Mouse (Mus musculus) spleen, postnatal 4 days (tissue): ENCODE data around the gene Otud3.
"Not testable (repeated sequence)": the region's sequence is repeated elsewhere in the genome, so short reads cannot be mapped to it uniquely, and the experiment has no call there.

Experiments
- DNase-seq, 2 experiments: peaks; one replicate each; pipeline ENCODE4 v3.0.0; 2022; ENCODE audit warnings: low spot score in 2 of 2

The Otud3 gene

GRCm38 (mm10) chr4:138889635-138890034 is 24.1 kb downstream of the Otud3 start:
- no peak for DNase-seq

DNA sequence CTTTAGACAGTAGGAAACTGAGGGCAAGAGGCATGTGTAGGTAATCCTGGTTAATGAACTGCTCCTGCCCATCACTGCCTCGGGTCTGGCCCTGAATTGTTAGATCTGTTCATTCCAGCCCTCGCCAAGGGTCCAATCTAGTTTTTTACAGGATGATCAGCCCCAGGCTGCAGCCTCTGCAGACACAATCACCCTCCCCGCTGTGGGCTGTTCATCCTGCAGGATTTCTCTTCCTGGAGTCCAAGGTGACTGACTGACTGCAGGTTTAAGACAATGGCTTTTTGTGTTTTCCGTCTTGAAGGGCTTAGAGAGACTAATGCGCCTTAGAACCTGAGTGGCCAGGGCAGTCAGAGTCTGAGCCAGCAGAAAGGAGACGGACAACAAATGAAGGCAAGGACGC is 24.6 kb downstream of the Otud3 start:
- no peak for DNase-seq

DNA sequence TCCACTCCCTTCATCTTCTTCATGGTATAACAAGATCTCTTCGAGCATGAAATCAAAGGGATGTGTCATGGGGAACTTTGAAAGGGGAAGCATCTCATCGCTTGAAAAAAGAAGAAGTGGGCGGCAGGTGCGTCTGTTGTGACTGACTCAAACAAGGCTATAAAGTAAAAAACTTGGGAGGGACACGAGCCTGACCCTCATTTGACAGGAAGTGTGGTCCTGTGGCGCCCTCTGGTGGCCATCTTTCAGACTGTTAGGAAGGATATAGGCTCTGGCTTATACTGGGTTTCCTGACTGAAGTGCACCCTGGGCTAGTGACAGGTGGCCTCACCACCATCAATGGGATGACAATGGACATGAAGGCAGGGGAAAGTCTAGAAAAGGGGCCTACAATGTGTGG is 29.5 kb downstream of the Otud3 start:
- peak; percentile 83 to 95 for DNase-seq

- no peak for DNase-seq
Observed at GRCm38 (mm10) chr4:138882179-138882578, 31.6 kb downstream of the Otud3 start.

DNA sequence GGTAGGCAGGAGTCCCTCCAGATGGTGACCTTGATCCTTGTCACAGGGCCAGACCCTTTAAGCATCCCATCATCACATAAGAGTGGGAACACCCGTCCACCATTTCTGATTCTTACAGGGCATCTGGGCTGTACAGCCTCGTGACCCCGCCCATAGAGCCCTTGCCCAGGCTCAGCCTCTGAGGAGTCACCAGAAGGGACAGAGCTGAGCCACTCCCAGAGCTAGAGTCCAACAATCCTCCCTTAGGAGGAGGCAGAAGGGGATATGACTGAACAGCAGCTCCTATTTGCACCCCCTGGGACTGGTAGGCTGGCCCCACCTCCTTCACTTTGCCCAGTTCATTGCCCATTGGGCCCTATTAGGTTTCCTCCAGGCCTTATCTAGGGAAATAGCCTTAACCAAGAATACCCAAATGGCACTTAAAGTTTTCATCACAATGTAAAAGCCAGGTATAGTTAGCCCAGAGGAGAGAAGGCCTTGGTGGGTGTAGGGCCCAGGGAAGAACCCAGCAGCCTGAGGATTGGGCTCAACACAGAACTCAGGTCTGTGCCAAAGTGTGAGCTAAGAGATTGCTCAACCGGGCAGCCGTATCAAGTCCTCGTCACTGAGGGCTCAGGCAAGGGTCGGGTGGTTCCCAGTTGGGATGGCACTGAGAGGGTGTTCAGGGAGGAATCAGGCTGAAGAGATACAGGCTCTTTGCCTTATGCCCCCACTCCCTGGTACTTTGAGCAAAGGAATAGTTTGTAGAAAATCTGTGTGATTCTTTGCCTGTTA is 32.7 kb downstream of the Otud3 start:
- no peak for DNase-seq

GRCm38 (mm10) chr4:138879808-138880207 is 33.9 kb downstream of the Otud3 start:
- DNase-seq: no peak

GRCm38 (mm10) chr4:138878783-138879182 is 35.0 kb downstream of the Otud3 start:
- DNase-seq: no peak

GRCm38 (mm10) chr4:138877731-138878130 is 36.0 kb downstream of the Otud3 start, which contains the start of gene Pla2g2e:
Gene Pla2g2e, plus strand, starts transcription at chr4:138877942.
- DNase-seq: no peak

GRCm38 (mm10) chr4:138875986-138876385 is 37.8 kb downstream of the Otud3 start:
- no peak for DNase-seq

DNA sequence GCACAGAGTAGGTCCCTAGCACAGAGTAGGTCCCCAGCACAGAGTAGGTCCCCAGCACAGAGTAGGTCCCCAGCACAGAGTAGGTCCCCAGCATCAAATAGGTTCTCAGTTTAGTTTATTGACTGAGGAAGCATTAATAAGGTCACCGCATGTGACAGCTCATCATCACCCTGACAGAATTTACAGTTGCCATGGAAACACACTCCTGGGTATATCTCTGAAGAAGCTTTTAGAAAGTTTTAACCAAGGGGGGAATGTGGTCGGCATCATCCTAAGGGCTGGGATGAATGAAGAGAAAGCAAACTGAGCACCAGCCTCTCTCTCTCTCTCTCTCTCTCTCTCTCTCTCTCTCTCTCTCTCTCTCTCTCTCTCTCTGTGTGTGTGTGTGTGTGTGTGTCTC is 38.5 kb downstream of the Otud3 start:
- DNase-seq: not testable (repeated sequence)

DNA sequence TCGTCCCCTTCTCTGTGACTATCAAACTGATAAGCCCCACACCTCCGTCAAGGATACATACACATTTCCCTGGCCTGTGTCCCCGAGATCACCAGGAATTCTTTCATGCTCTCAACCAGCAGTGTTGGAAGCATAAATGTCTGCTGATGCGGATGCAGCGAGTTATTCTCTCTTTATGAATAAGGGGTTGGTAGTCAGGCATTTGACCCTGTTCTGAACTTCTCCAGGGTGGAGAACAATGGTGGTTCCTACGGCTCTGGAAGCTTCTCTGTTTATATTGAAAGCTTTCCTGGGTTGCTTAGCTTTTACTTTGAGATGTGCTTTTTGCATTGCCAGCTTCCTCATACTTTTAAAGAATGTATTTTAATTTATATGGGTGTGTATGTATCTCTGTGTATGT is 39.9 kb downstream of the Otud3 start, which contains the start of gene Gm13030:
TSS of gene Gm13030 (minus strand) at position 101 of the 400 bp plus-strand sequence.
- DNase-seq: no peak

DNA sequence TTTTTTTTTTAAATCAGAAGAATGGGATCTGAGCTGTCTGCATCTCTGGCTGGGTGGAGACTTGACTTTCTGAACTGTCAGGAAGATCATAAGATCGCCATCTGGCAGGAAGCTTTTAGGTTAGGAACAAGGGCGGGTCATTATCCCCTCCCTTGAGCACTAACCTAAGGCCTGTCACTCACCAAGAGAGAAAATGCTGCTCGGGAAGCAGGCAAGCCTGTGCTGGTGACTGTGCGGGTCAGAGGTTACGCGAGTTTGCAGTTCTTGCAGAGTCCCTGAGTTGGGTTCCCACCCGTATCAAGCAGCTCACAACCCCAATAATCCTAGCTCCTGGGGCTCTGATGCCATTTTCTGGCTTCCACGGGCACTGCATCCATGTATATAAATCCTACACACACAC is 45.1 kb downstream of the Otud3 start:
- no peak for DNase-seq

DNA sequence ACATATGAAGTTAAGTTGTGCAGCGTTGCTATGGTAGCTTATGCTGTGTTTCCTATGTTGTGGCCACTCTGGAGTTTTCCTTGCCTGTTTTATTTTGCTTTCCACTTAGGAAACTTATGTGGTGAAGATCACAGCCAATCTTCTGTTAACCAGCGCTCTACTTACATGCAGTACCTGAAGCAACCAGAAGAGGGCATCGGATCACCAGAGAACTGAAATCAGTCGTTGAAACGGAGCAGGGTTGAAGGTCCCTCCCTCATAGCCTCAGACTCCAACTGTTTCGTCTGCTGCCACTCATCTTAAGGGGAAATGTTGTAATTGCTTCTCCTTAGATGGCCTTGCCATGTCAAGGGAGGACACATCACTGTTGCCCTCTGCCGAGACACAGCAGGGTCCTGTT is 47.3 kb downstream of the Otud3 start:
- peak; percentile 69 to 89 for DNase-seq

DNA sequence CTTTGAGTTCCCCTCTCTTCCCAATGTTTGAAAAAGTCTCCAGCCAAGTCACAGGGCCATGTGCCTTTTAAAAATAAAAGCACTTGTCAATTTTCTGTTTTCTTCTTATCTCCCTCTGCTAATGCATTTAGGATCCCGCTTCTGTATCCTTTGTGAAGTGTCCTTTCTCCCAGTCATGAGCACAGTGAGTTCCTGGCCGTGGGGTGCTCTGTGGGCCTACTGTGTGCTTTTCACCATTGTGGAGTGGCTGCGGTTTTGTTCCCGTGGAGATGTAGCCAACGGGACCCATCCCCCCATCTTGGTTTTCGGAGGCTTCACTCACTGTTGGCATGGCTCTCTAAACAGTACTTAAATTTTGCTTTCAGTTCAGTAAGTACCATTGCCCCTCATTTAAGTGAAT is 47.8 kb downstream of the Otud3 start:
- DNase-seq: no peak

- no peak for DNase-seq
Observed at GRCm38 (mm10) chr4:138865092-138865491, 48.7 kb downstream of the Otud3 start.

DNA sequence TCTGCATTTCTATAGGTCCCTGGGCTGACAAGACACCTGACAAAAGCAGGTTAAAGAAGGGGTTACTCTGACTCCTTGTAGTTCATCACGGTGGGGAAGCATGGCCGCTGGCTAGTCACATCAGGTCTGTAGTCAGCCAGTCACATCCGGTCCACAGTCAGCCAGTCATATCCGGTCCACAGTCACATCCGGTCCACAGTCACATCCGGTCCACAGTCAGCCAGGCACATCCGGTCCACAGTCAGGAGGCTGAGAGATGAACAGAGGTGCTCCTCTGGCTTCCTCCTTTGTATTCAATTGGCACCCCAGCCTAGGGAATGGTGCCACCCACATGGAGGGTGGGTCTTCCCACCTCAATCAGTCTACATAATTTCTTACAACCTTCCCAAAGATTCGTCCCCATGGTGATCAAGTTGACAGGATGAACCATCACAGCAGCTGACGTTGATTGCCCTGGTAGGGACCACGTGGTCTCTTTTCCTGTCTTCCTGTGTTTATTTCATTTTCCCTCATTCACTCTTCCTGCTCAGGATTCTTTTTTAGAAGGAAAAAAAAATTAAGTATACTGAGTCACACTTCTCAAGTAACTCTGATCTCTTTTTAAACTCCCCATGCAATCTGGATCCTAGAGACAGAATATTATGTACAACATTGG is 50.3 kb downstream of the Otud3 start, which contains the start of gene Pla2g5:
TSS of gene Pla2g5 (minus strand) at position 139 of the 655 bp plus-strand sequence.
- DNase-seq: no peak

GRCm38 (mm10) chr4:138859728-138860127 is 54.0 kb downstream of the Otud3 start:
- peak; percentile 51 to 80 for DNase-seq

DNA sequence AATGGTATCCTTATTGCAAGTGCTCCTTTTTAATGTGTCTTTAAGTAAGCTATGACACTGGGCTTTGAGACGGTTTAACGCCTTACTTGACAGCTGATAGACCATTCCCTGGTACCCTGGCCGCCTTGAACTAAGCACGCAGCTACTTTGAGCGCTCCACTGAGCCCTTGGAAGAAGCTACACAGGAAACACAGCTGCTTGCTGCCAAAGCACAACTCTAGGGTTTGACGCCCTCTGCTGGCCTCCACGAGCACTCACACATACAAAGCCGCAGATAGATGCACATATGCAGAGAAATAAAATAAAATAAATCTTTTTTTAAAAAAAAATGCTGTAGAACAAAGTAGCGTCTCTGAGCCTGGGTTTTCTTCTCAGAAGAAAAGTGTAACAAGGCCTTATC is 54.5 kb downstream of the Otud3 start:
- no peak for DNase-seq

DNA sequence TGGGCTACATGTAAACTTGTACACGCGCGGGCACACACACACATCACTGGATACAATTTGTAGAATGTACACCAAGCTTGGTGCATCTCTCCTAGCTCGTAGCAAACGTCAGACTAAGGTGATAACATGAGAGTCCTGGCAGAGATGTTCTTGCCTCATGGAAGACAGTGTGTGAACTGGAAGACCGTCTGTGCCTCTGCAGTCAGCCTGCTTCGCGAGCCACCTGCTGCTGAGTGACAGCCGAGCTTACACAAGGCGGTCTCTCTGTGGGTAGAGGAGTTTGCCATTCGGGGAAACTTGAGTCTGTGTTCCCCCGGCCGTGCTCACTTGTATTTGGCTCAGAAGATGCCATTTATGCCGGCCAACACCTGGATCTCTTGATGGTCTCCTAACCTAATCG is 55.3 kb downstream of the Otud3 start:
- no peak for DNase-seq

GRCm38 (mm10) chr4:138857576-138857975 is 56.2 kb downstream of the Otud3 start:
- DNase-seq: no peak

- DNase-seq: peak; percentile 68 to 80
Observed at GRCm38 (mm10) chr4:138856491-138856890, 57.3 kb downstream of the Otud3 start.

- DNase-seq: no peak
Observed at GRCm38 (mm10) chr4:138855092-138855632, 58.6 kb downstream of the Otud3 start.

- DNase-seq: no peak
Observed at GRCm38 (mm10) chr4:138852961-138853360, 60.8 kb downstream of the Otud3 start.
